Mouse (Mus musculus) hindbrain, embryonic 15.5 days (tissue): ENCODE results near the gene Cant1. TPM values are rescaled to one million over a fixed set of nuclear protein-coding genes. Genes with fewer than 3 reads are reported as not detected.
A peak's percentile ranks its signal among the peaks of the same experiment; 100 is the strongest.

Source experiments
- ATAC-seq: fragments of 200-750 bp; cut with Nextera tagmentation; 2 replicates; pipeline ENCODE4 v1.8.0; 2017; ENCODE audit warnings: low read depth, moderate number of reproducible peaks, moderate TSS enrichment; ENCODE audit not compliant: low FRiP score
- H3K27ac ChIP-seq: fragments of 300-500 bp; sonication (generic); replicated peaks from 2 replicates; pipeline ENCODE4 v1.5.1; 2015; ENCODE audit warnings: mild to moderate bottlenecking, inconsistent platforms
- H3K27me3 ChIP-seq: fragments of 300-500 bp; sonication (generic); 2 replicates; pipeline ENCODE4 v1.6.1; 2015; ENCODE audit warnings: control low read depth, inconsistent platforms
- H3K36me3 ChIP-seq: fragments of 300-500 bp; sonication (generic); 2 replicates; pipeline ENCODE4 v1.6.1; 2015; ENCODE audit warnings: control low read depth, inconsistent platforms
- H3K4me1 ChIP-seq: fragments of 300-500 bp; sonication (generic); replicated peaks from 2 replicates; pipeline ENCODE4 v1.6.1; 2015; ENCODE audit warnings: control low read depth, inconsistent platforms
- H3K4me2 ChIP-seq: fragments of 300-500 bp; sonication (generic); 2 replicates; pipeline ENCODE4 v1.6.1; 2015; ENCODE audit warnings: moderate library complexity, mild to moderate bottlenecking, inconsistent platforms
- H3K4me3 ChIP-seq: fragments of 300-500 bp; sonication (generic); 2 replicates; pipeline ENCODE4 v1.5.1; 2015; ENCODE audit warnings: mild to moderate bottlenecking, inconsistent platforms
- H3K9ac ChIP-seq: fragments of 300-500 bp; sonication (generic); 2 replicates; pipeline ENCODE4 v1.6.1; 2015; ENCODE audit warnings: inconsistent platforms
- H3K9me3 ChIP-seq: fragments of 300-500 bp; sonication (generic); 2 replicates; pipeline ENCODE4 v1.6.1; 2016; ENCODE audit warnings: control low read depth, inconsistent platforms
- WGBS: fragments of 180-500 bp; shearing (Covaris S2); methylation state at CpG from one replicate; pipeline ENCODE4 v1.1.7; 2015; 5-methylcytosine and 5-hydroxymethylcytosine counted together
- polyA plus RNA-seq: library from polyadenylated mRNA; unstranded; fragments of >200 nt; fragmentation: Nextera tagmentation; extraction: Ambion mirVana; gene quantifications from 2 replicates; pipeline ENCODE4 v1.2.1, GENCODE M21; 2015

The Cant1 gene
- polyA plus RNA-seq, result 30.8 and 33.7 TPM in 2 replicates

DNA sequence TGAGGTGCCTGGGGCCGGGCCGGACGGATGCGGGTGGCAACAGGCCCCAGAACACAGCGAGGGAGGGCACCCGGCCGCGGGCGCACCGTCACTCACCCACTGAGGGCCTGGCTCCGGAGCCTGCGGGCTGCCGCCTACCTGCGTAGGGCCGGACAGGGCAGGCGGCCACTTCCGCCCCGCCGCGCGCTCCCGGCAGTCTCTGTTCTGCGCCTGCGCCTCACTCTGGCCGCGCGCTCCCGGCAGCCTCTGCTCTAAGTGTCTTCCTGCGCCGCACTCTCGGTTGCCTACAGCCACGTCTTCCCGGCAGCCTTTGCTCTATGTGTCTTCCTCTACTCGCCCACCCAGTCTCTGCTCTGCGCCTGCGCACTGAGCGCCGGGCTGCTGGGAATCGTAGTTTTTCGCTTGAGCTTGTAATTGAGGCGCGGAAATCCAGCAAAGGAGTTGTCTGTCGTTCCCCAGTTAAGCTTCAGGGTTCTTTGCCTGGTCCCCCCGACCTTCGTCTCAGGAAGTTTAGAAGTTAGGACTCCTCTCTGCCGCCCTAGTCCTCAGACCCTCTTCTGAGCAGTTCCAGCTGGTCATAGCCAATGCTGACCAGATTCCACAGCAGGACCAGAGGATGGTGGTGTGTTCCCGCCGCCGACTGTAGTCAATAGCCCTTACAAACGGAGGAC is at the start of gene Cant1:
Gene Cant1 (minus strand): TSS at position 253 of the 671 bp plus-strand sequence.
- WGBS, result under 1% methylated on average over 46 of the region's 50 CpGs

DNA sequence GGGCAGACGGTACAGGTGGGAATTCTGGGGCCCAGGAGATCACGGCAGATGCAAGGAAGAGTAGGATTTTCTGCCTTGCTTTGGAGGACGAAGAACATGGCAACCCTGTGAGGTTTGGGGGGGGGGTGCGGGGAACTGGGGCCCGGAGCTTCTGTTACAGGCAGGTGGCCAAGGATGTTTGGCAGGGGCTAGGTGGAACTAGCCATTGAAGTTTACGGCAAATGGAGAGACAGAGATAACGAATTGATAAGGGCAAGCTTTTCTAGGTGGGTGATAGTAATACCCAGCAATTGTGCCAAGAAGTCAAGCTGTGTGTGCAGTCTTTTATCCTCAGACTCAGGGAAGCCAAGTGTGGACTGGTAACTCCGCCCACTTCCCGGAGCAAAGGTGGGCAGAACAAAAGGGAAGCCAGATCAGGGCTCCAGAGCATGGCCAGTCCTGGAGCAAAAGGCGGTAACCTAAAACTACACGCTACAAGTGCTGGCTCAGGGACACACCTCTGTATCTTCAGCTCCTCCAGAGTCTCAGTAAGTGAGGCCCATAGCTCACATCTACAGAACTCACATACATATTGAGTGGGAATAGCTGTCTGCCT is 48.7 kb upstream of the Cant1 start:
- H3K9ac ChIP-seq, result no peak overlapping the region
- H3K4me1 ChIP-seq, result peaks cover 10% of the 10 kb centered on the region
- no peak overlapping the region for H3K4me2 ChIP-seq
- no peak overlapping the region for H3K27ac ChIP-seq
- no peak overlapping the region for H3K4me3 ChIP-seq
- 57% methylated on average over 11 of the region's 11 CpGs for WGBS
- ATAC-seq, result no peak
- no peaks in the 10 kb centered on the region for H3K36me3 ChIP-seq
- no peaks in the 10 kb centered on the region for H3K27me3 ChIP-seq
- no peaks in the 10 kb centered on the region for H3K9me3 ChIP-seq

More for the DNA sequence above, at the start of gene Cant1:
- Histone ChIP-seq H3K27ac (peak within 1 kb of the TSS; percentile 79), H3K36me3 (no peaks in the 10 kb centered on the region), H3K27me3 (no peaks in the 10 kb centered on the region; the same call in 1 of the 2 replicates), H3K4me1 (peaks cover 44% of the 10 kb centered on the region), H3K4me3 (peak within 1 kb of the TSS; percentile 78), H3K9ac (peak within 1 kb of the TSS; percentile 95), H3K9me3 (no peaks in the 10 kb centered on the region), H3K4me2 (peak within 1 kb of the TSS; percentile 87)
- peak; percentile 94 for ATAC-seq

DNA sequence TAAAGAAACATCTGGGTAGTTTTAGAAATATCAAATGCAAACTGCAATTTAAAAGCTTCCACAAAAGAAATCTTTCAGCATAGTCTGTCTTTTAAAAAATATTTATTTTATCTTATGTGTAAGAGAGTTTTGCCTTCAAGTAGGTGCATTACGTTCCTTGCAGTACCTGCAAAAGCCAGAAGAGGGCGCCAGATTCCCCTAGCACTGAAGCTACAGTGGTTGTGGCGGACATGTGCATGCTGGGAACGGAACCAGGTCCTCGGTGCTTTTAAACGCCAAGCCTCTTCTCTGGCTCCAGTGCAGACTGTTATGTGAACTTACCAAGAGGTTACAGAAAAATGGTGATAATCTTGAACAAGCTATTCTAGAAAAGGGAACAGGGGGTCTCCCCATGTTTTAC is 41.4 kb upstream of the Cant1 start:
- no peak overlapping the region for H3K27ac ChIP-seq
- H3K9ac ChIP-seq, result no peak overlapping the region
- WGBS, result 56% methylated on average over 6 of the region's 6 CpGs

DNA sequence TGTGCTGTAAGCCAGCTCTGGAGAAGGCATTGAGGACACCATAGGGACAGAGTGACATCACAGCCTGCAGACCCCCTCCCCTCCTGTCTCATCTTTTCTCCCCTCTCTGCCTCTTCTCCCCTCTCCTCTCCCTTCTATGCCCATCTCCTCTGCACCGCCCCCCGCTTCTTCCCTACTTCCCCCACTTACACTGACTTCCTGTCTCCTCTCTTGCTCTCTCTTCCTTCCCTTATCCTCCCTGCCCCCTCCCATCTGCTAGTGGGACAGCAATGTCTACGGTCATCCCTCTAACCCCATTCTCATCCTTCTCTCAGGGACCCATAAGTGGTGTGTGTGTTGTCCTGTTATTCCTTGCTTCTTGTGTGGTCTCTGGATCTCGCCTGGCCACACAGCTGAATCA is 40.6 kb upstream of the Cant1 start:
- no peak for ATAC-seq
- Histone ChIP-seq H3K27me3 (no peaks in the 10 kb centered on the region), H3K4me3 (no peak overlapping the region), H3K36me3 (no peaks in the 10 kb centered on the region), H3K4me2 (no peak overlapping the region), H3K9ac (no peak overlapping the region), H3K27ac (no peak overlapping the region), H3K9me3 (no peaks in the 10 kb centered on the region), H3K4me1 (no peaks in the 10 kb centered on the region)
- 86% methylated on average over 4 of the region's 4 CpGs for WGBS

More for the DNA sequence above, 41.4 kb upstream of the Cant1 start:
- H3K9me3 ChIP-seq, result no peaks in the 10 kb centered on the region
- no peak overlapping the region for H3K4me2 ChIP-seq
- no peak for ATAC-seq
- H3K36me3 ChIP-seq, result no peaks in the 10 kb centered on the region
- no peaks in the 10 kb centered on the region for H3K4me1 ChIP-seq
- no peaks in the 10 kb centered on the region for H3K27me3 ChIP-seq
- H3K4me3 ChIP-seq, result no peak overlapping the region

DNA sequence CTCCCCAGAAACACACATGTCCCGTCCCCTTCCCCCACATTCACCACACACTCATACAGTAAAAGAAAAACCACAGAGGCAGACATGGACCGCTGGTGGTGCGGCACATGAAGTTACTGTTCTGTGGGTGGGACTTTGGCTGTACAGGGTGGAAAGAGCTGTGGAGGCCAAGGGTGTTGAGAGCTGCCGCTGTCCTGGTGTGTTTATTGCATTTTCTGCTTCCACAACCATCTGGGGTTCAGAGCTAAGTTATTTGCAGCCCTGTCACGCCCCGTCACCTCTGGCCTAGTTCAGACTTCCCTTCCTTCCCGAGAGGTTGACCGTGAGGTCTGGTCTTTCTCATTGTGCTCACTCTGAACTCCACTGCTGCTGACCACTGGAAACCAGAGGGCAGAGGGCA is 40.2 kb upstream of the Cant1 start:
- no peak overlapping the region for H3K4me2 ChIP-seq
- no peak overlapping the region for H3K4me3 ChIP-seq
- H3K9ac ChIP-seq, result no peak overlapping the region
- WGBS, result 68% methylated on average over 8 of the region's 8 CpGs
- H3K27me3 ChIP-seq, result no peaks in the 10 kb centered on the region
- H3K4me1 ChIP-seq, result no peaks in the 10 kb centered on the region
- no peaks in the 10 kb centered on the region for H3K36me3 ChIP-seq
- ATAC-seq, result no peak
- no peak overlapping the region for H3K27ac ChIP-seq
- no peaks in the 10 kb centered on the region for H3K9me3 ChIP-seq

DNA sequence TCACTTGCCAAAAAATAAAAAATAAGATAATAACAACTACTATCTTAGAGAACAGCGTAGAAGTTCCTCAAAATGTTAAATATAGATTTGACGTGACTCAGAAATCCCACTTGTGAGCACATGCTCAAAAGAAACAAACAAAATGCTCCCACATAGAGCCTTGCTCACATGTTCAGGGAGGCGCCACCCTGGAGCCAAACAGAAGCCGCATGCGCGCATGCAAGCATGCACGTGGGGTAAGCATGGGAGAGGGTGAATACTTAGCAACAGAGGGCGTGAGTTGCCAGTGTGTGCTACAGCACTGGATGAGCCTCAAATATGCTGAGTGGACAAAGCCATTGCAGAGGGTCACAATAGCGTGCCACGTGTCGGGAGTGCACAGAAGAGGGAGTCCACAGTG is 38.1 kb upstream of the Cant1 start:
- no peak overlapping the region for H3K9ac ChIP-seq
- no peak for ATAC-seq
- H3K4me2 ChIP-seq, result no peak overlapping the region

DNA sequence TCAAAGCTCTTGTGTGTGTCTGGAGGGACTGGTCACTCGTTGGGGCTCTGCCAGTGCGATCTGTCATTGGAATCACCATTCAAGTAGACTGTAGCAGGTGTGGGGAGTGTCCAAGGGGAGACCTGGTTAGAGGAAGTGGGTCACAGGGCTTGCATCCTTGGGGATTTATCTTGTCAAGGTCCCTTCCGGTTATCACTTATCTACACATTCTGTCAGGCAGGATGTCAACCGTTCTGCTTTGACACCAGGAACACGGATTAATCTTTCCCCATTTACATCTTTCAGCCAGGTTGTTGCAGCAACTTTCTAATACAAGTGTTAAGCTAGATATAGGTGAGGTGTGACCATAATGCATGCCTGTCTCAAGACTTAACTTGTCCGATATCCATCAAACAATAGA is 36.9 kb upstream of the Cant1 start:
- H3K27ac ChIP-seq, result no peak overlapping the region
- no peaks in the 10 kb centered on the region for H3K27me3 ChIP-seq
- 91% methylated on average over 6 of the region's 6 CpGs for WGBS
- no peaks in the 10 kb centered on the region for H3K4me1 ChIP-seq
- no peak overlapping the region for H3K4me2 ChIP-seq
- no peaks in the 10 kb centered on the region for H3K36me3 ChIP-seq
- H3K4me3 ChIP-seq, result no peak overlapping the region
- no peak overlapping the region for H3K9ac ChIP-seq
- no peak for ATAC-seq
- H3K9me3 ChIP-seq, result no peaks in the 10 kb centered on the region

More for the DNA sequence above, 38.1 kb upstream of the Cant1 start:
- Histone ChIP-seq H3K4me1 (no peaks in the 10 kb centered on the region), H3K27ac (no peak overlapping the region), H3K9me3 (no peaks in the 10 kb centered on the region), H3K4me3 (no peak overlapping the region), H3K36me3 (no peaks in the 10 kb centered on the region), H3K27me3 (no peaks in the 10 kb centered on the region)
- WGBS, result 75% methylated on average over 11 of the region's 11 CpGs

DNA sequence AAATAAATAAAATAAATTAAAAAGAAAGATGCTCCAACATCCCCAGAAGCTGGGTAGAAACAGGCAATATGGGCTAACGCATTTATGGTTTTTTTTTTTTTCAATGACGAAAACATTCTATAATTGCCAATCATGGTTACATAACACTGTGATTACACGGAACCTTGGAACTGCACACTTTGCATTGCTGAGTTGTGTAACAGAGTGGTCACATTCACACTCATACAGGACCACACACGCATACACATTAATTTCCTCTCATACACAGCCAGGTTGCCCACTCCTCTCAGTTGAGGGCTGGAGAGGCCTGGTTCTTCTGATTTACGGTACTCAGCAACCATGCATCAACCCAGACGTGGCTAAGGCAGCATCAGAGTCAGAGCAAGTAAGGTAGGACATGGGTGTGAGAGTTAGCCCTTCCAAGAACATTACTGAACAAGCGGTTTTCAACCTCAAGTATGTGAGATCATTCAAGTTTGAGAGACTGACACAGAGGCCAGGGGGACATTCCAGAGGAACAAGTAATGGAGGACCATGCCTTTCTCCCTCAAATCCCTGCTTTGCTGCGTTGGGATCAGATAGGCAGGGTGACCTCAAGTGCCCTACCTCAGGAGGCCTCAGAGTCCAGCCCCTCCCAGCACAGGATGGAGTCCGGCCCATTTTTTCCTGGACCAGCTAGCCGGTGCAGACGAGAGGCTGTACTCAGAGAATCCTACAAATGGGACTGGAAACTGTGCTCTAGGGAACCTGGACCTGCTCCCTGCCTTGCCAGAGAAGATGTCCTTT is 35.2 kb upstream of the Cant1 start:
- Histone ChIP-seq H3K9ac (no peak overlapping the region), H3K9me3 (no peaks in the 10 kb centered on the region), H3K27me3 (no peaks in the 10 kb centered on the region), H3K4me3 (no peak overlapping the region), H3K4me1 (no peaks in the 10 kb centered on the region), H3K4me2 (no peak overlapping the region), H3K36me3 (no peaks in the 10 kb centered on the region), H3K27ac (no peak overlapping the region)
- 72% methylated on average over 11 of the region's 11 CpGs for WGBS
- ATAC-seq, result no peak

DNA sequence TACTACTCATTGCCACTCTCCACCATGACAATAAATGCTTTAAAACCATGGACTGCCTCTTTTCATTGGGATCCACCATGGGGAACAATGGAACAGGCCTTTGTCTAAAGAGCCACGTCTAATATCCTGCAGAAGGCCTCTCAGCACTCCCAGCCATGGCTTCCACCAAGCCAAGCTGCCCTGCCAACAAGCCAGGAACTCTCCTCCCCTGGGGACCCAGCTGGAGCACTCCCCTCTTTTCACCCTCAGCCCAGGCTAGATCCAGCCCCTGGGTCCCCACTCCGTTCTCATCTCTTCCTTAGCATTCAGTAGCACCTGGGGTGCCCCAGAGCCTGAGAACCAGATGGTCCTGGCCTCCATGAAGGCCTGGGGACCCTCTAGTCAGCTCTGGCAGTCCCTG is 34.1 kb upstream of the Cant1 start:
- ATAC-seq, result no peak
- no peaks in the 10 kb centered on the region for H3K9me3 ChIP-seq
- no peaks in the 10 kb centered on the region for H3K4me1 ChIP-seq
- no peaks in the 10 kb centered on the region for H3K27me3 ChIP-seq
- no peak overlapping the region for H3K9ac ChIP-seq
- 47% methylated on average over 2 of the region's 2 CpGs for WGBS
- no peak overlapping the region for H3K4me3 ChIP-seq
- no peak overlapping the region for H3K27ac ChIP-seq
- no peaks in the 10 kb centered on the region for H3K36me3 ChIP-seq
- H3K4me2 ChIP-seq, result no peak overlapping the region

DNA sequence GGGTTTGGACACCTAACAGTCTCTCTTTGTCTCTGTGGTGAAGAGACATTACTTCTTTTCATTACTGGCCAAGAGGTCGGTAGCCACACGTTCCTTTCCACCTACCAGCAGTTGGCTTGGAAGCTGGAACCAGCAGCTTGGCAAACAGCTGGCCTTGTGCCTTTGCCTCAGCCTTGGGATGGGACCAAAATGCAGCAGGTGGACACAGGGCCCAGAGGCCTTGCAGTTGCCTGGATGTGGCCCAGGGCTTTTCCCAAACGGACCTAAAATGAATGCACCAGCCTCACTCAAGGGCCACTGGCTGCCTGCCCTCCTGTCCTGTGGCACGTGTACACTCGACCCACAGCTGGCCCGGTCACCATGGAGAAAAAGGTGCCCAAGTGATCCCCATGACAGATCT is 32.3 kb upstream of the Cant1 start:
- H3K36me3 ChIP-seq, result no peaks in the 10 kb centered on the region
- 86% methylated on average over 6 of the region's 6 CpGs for whole genome bisulfite sequencing
- no peak for ATAC-seq

DNA sequence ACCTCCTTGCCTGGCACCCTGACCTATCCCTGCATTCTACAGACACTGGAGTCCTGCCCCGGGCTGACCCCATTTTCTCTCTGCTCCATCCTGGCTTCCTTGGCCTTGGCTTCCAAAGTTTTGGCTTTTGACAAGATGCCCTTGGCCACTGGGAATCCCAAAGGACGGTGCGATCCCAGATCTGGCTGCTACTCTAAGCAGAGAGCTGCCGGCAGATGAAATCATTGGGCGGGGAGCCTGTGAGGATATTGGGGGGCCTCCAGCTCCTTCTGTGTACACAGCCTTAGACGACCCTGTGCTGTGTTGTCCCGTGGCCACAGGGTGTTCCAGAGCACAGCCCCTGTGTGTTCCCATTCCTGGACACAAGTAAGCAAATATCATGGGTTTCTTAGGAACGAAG is 29.5 kb upstream of the Cant1 start:
- Histone ChIP-seq H3K4me1 (no peaks in the 10 kb centered on the region), H3K27me3 (peaks cover 3% of the 10 kb centered on the region; the same call in 1 of the 2 replicates), H3K9me3 (no peaks in the 10 kb centered on the region), H3K9ac (no peak overlapping the region), H3K4me3 (no peak overlapping the region), H3K36me3 (no peaks in the 10 kb centered on the region), H3K4me2 (no peak overlapping the region), H3K27ac (no peak overlapping the region)
- WGBS, result 86% methylated on average over 8 of the region's 8 CpGs
- ATAC-seq, result no peak

More for the DNA sequence above, 32.3 kb upstream of the Cant1 start:
- Histone ChIP-seq H3K9ac (no peak overlapping the region), H3K4me2 (no peak overlapping the region), H3K9me3 (no peaks in the 10 kb centered on the region), H3K4me1 (no peaks in the 10 kb centered on the region), H3K4me3 (no peak overlapping the region), H3K27me3 (no peaks in the 10 kb centered on the region), H3K27ac (no peak overlapping the region)

DNA sequence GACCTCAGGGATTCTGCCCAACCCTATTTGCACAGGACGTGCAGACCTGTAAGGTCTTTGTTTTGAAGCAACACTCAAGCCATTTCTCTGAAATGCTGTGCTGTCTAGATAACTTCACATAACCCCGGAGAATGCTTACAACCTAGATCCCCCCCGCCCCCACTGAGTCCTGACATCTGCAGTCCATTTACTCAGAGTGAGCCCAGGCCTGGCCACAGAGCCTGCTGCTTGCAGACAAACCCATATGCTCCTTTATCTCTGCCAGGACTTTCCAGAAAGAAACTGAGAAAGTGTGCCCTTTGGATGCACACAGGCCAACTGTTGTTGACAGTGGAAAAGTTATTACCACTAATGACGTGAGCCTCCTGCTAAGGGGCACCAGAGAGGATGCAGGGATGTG is 28.5 kb upstream of the Cant1 start:
- no peak overlapping the region for H3K4me2 ChIP-seq
- peaks cover 3% of the 10 kb centered on the region; the same call in 1 of the 2 replicates for H3K27me3 ChIP-seq
- ATAC-seq, result no peak
- H3K9me3 ChIP-seq, result no peaks in the 10 kb centered on the region
- no peaks in the 10 kb centered on the region for H3K36me3 ChIP-seq
- WGBS, result 72% methylated on average over 4 of the region's 4 CpGs
- H3K27ac ChIP-seq, result no peak overlapping the region
- peaks cover 8% of the 10 kb centered on the region for H3K4me1 ChIP-seq
- no peak overlapping the region for H3K4me3 ChIP-seq
- H3K9ac ChIP-seq, result no peak overlapping the region
